Mouse (Mus musculus) kidney, adult 2 months (tissue): ENCODE data around the gene Cdk15.

Source experiments
- CTCF ChIP-seq: fragments of 200-500 bp; conservative IDR thresholded peaks from 2 replicates; pipeline ENCODE4 v1.5.1; 2011; ENCODE audit warnings: low read depth, mild to moderate bottlenecking, control low read depth, low read length, moderate library complexity, mixed read lengths; ENCODE audit not compliant: insufficient read depth, insufficient read length
- POLR2A ChIP-seq: fragments of 200-500 bp; IDR thresholded peaks from one replicate; pipeline ENCODE4 v1.6.1; 2011; ENCODE audit warnings: low read depth, low read length, control low read depth

DNA sequence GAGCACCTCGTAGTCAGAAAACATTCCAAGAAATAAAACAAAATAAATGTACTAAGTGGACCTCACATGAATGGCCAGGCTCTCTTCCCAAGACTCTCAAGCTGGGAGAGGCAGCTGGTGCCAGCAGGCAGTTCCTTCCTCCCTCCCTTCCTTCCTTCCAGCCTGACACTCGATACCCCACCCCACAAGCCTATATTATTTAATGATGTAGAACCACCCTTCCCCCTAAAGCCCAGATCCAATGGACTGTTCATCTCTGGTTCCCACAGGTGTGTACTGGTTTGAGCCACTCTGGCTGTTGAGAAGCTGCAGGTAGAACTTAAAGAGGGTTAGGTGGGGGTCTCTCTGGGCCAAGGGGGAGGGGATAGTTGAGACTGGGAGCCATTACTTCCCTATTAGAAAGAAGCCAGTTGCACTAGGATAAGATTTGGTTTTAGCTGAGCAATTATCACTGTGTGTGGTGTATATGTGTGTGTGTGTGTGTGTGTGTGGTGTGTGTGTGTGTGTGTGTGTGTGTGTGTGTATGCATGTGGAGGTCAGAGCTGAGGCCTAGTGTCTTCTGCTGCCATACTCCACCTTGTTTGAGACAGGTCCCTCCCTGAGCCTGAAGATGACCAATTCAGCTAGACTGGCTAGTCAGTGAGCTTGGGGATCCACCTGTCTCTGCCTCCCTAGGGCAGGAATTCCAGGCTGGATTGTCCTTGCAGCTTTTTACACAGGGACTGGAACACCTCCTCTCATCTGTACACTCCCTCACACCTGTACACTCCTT lies 143.0 kb downstream of the Cdk15 start:
- TF ChIP-seq POLR2A (no peak), CTCF (no peak)
